Mouse (Mus musculus): ENCODE results near the gene Unc13b.

DNA sequence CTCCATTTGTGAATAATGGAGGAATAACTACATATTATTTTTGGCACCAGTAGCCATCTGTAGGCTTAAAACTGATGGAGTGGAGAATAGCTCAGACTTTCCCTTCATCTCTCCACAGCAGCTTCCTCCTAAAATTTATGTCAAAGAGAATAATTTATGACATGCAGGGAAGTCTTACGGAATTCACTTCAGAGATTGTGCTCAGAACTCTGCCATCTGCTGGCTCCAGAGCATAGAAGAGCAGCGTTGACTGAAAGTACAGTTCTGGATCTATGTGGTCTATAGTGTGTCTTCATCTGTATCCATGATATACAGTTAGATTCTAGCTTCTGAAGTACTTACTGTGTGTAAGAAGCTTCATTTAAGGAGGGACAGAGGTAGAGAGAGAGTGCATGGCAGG is 185.3 kb downstream of the Unc13b start:
- TF ChIP-seq CTCF (IDR thresholded peaks at IDR 0.05; ENCODE audit: low read depth, low read length): no peak
- TF ChIP-seq POLR2A (IDR thresholded peaks at IDR 0.05; ENCODE audit: borderline replicate concordance, low read depth, low read length): no peak
